Mouse (Mus musculus) adrenal gland, adult 8-10 months (tissue): ENCODE measurements around the gene Haghl. TPM values are rescaled to one million over a fixed set of nuclear protein-coding genes. Genes with fewer than 3 reads are reported as not detected.
"Not testable (repeated sequence)": the region's sequence is repeated elsewhere in the genome, so short reads cannot be mapped to it uniquely, and the experiment has no call there.

Experiments used
- DNase-seq: peaks from one replicate; pipeline ENCODE4 v3.0.0; 2022
- microRNA-seq, 2 experiments: library from miRNA; unstranded; fragments of <30 nt; microRNA quantifications; one replicate each; pipeline ENCODE4 v1.2.0; 2022
- total RNA-seq, 4 experiments: library from RNA; stranded (reverse); gene quantifications; 2 replicates each; pipeline ENCODE4 v1.2.4; 2022

The Haghl gene
- total RNA-seq, 4 experiments from 2014 or later: 21.4 to 67.2 (median 55.9) TPM

GRCm38 (mm10) chr17:25743831-25744230 lies 41.6 kb downstream of the Haghl start:
- peak; percentile 75 for DNase-seq

DNA sequence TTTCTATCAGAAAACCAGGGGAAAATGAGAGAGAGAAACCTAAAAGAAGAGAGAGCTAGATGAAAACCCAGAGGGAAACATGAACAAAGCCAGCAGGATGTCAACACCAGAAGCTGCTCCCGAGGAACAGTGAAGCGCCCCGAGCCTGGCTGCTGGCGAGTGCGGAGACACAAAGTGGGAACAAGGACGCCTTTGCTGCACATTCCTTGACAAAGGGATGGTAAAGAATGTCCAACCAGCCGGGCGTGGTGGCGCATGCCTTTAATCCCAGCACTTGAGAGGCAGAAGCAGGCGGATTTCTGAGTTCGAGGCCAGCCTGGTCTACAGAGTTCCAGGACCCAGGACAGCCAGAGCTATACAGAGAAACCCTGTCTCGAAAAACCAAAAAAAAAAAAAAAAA lies 44.0 kb downstream of the Haghl start:
- not testable (repeated sequence) for DNase-seq

- DNase-seq: no peak
These were observed 46.6 kb downstream of the Haghl start for GRCm38 (mm10) chr17:25738861-25739260.

GRCm38 (mm10) chr17:25735745-25736144 lies 49.7 kb downstream of the Haghl start, which contains the start of gene Mslnl:
Gene Mslnl, plus strand, starts transcription at chr17:25736042.
- DNase-seq: no peak

DNA sequence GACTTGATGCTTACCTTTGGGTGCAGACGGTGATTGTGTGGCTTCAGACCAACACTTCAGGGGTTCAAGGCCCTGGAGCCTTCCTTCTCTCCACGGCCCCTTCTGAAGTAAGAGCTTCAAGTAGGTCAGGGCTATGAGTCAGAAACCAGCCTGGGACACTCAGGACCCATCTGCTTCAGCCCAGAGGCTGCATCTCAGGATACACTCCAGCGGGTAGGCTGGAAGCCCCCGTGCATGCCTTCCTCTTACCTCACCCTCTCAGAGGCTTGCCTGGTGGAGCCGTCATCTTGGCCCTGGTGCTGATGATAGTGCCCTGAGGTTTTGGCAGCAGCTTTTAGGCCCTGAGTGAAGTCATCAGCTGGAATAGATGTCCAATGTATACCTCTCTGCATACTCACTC lies 50.2 kb downstream of the Haghl start:
- peak; percentile 30 for DNase-seq

DNA sequence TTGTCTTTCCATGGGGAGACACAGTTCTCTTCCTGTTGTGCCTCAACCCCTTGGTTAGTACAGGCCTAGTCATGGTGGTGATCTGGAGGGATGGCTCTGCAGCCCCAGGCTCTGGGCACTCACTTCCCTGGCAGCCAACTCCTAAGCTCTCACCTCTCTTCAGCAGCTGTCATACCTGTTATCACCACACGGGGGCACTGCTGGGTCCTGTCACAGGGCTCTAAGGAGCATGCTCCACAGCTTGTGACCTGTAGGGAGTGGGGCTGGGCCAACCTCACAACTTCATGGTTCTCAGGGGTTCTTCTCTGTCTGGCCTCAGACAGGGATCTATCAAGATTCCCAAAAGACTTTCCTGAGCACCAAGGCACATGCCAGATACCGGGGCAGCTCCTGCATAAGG lies 53.4 kb downstream of the Haghl start:
- peak; percentile 73 for DNase-seq

Small RNAs within 50 kb of the gene (microRNA-seq; reads per million reads assigned to microRNA genes)
- gene Gm25083 (0 reads per million in 2 experiments), gene Mir3082 (0.67 to 1.6 reads per million in 2 experiments), gene Mir6966 (0.34 to 0.35 reads per million in 2 experiments)

Other genes with a start within 250 kb of the Haghl start
- gene Sox8, start 215.0 kb downstream of the Haghl start, total RNA-seq: 1 to 10 TPM in 3 of 4 experiments, under 1 TPM in 1; 0.92 to 2.6 (median 1.2) TPM
- 10 to 100 TPM; 36.0 to 39.9 (median 38.2) TPM for gene Lmf1, start 206.6 kb downstream of the Haghl start, total RNA-seq
- gene Gng13, start 68.5 kb downstream of the Haghl start, total RNA-seq: 1 to 10 TPM in 1 of 4 experiments, under 1 TPM in 1, not detected in 2; 0.74 to 2.9 TPM
- gene Chtf18, start 58.3 kb downstream of the Haghl start, total RNA-seq: 1 to 10 TPM; 1.2 to 4.9 (median 2.6) TPM
- 10 to 100 TPM; 17.8 to 23.5 (median 20.4) TPM for gene Rpusd1, start 58.0 kb downstream of the Haghl start, total RNA-seq
- under 1 TPM; 0.09 to 0.52 (median 0.30) TPM for gene Mslnl, start 49.6 kb downstream of the Haghl start, total RNA-seq
- 1 to 10 TPM; 4.8 to 7.1 (median 6.0) TPM for gene Msln, start 31.3 kb downstream of the Haghl start, total RNA-seq
- gene Narfl, start 11.9 kb downstream of the Haghl start, total RNA-seq: 10 to 100 TPM; 34.8 to 45.2 (median 40.1) TPM
- gene Ccdc78, start 907 bp upstream of the Haghl start, total RNA-seq: under 1 TPM in 1 of 4 experiments, not detected in 3; 0.15 TPM
- 100 to 1,000 TPM in 3 of 4 experiments, 10 to 100 TPM in 1; 91.1 to 131 (median 117) TPM for gene Fam173a, start 7.2 kb upstream of the Haghl start, total RNA-seq
- not detected for gene AC134908.4, start 10.0 kb upstream of the Haghl start, total RNA-seq
- gene Metrn, start 11.5 kb upstream of the Haghl start, total RNA-seq: 10 to 100 TPM; 31.4 to 45.8 (median 39.3) TPM
- gene Fbxl16, start 23.4 kb upstream of the Haghl start, total RNA-seq: 10 to 100 TPM; 37.9 to 62.9 (median 43.0) TPM
- gene Wdr24, start 38.0 kb upstream of the Haghl start, total RNA-seq: 10 to 100 TPM; 21.9 to 28.0 (median 24.5) TPM
- gene Jmjd8, start 43.2 kb upstream of the Haghl start, total RNA-seq: 100 to 1,000 TPM; 104 to 137 (median 119) TPM
- gene Stub1, start 47.7 kb upstream of the Haghl start, total RNA-seq: 100 to 1,000 TPM; 184 to 246 (median 214) TPM
- gene Rhbdl1, start 51.6 kb upstream of the Haghl start, total RNA-seq: 10 to 100 TPM; 14.7 to 79.0 (median 33.0) TPM
- 10 to 100 TPM in 3 of 4 experiments, 1 to 10 TPM in 1; 7.3 to 36.4 (median 20.8) TPM for gene Gm20683, start 56.1 kb upstream of the Haghl start, total RNA-seq
- gene Rhot2, start 59.2 kb upstream of the Haghl start, total RNA-seq: 100 to 1,000 TPM in 3 of 4 experiments, 10 to 100 TPM in 1; 89.3 to 155 (median 139) TPM
- gene Wdr90, start 75.8 kb upstream of the Haghl start, total RNA-seq: 10 to 100 TPM; 14.7 to 41.8 (median 22.9) TPM
- gene Mcrip2, start 83.1 kb upstream of the Haghl start, total RNA-seq: 100 to 1,000 TPM; 264 to 492 (median 338) TPM
- 100 to 1,000 TPM; 113 to 215 (median 150) TPM for gene Mettl26, start 89.4 kb upstream of the Haghl start, total RNA-seq
- gene Wfikkn1, start 95.2 kb upstream of the Haghl start, total RNA-seq: 1 to 10 TPM; 1.6 to 2.9 (median 2.0) TPM
- gene Rab40c, start 134.1 kb upstream of the Haghl start, total RNA-seq: 10 to 100 TPM; 33.9 to 65.0 (median 36.3) TPM
- 100 to 1,000 TPM; 101 to 126 (median 111) TPM for gene Pigq, start 159.3 kb upstream of the Haghl start, total RNA-seq
- not detected for gene Nhlrc4, start 159.3 kb upstream of the Haghl start, total RNA-seq
- not detected for gene A930017K11Rik, start 166.9 kb upstream of the Haghl start, total RNA-seq
- gene Capn15, start 200.1 kb upstream of the Haghl start, total RNA-seq: 10 to 100 TPM; 20.1 to 34.6 (median 24.9) TPM